Mouse (Mus musculus): ENCODE results near the gene Osbpl9. TPM values are rescaled to one million over a fixed set of nuclear protein-coding genes. Genes with fewer than 3 reads are reported as not detected.
A peak's percentile ranks its signal among the peaks of the same experiment; 100 is the strongest.

Osbpl9 gene
- polyA plus RNA-seq, 1 experiment from 2014 or later: 75.8 TPM

GRCm38 (mm10) chr4:109056351-109056750, 145.7 kb downstream of the Osbpl9 start:
- Histone ChIP-seq H3K4me2 (no peak overlapping the region), H3K9me3 (ENCODE audit: control insufficient read depth, low read length) (no peaks in the 10 kb centered on the region), H3K9ac (ENCODE audit: low read length) (no peak overlapping the region), H3K27me3 (ENCODE audit: control insufficient read depth, insufficient read depth, low read length) (no peaks in the 10 kb centered on the region), H3K27ac (ENCODE audit: low read depth, low read length) (no peak overlapping the region), H3K36me3 (ENCODE audit: control insufficient read depth, insufficient read depth, low read length) (peaks cover 36% of the 10 kb centered on the region), H3K4me3 (ENCODE audit: low read depth, low read length) (no peak overlapping the region), H3K4me1 (ENCODE audit: control insufficient read depth, insufficient read depth, low read length) (no peaks in the 10 kb centered on the region)
- WGBS: 94% methylated on average over 7 of the region's 7 CpGs
- DNase-seq (ENCODE audit: low spot score, missing footprints) (no peak), ATAC-seq (ENCODE audit: low FRiP score) (no peak)

- ATAC-seq (ENCODE audit: low FRiP score) (no peak), DNase-seq (ENCODE audit: low spot score, missing footprints) (no peak)
- Histone ChIP-seq H3K27me3 (ENCODE audit: control insufficient read depth, insufficient read depth, low read length) (no peaks in the 10 kb centered on the region), H3K36me3 (ENCODE audit: control insufficient read depth, insufficient read depth, low read length) (peaks cover 17% of the 10 kb centered on the region), H3K4me1 (ENCODE audit: control insufficient read depth, insufficient read depth, low read length) (no peaks in the 10 kb centered on the region), H3K27ac (ENCODE audit: low read depth, low read length) (no peak overlapping the region), H3K9ac (ENCODE audit: low read length) (no peak overlapping the region), H3K4me2 (no peak overlapping the region), H3K9me3 (ENCODE audit: control insufficient read depth, low read length) (no peaks in the 10 kb centered on the region), H3K4me3 (ENCODE audit: low read depth, low read length) (no peak overlapping the region)
- WGBS: 82% methylated on average over 9 of the region's 9 CpGs
Observed at GRCm38 (mm10) chr4:109054003-109054402, 148.1 kb downstream of the Osbpl9 start.

GRCm38 (mm10) chr4:109052282-109052681, 149.8 kb downstream of the Osbpl9 start:
- 50% methylated on average over 1 of the region's 1 CpGs for WGBS
- no peak overlapping the region for H3K27ac ChIP-seq (ENCODE audit: low read depth, low read length)
- no peaks in the 10 kb centered on the region for H3K4me1 ChIP-seq (ENCODE audit: control insufficient read depth, insufficient read depth, low read length)
- no peaks in the 10 kb centered on the region for H3K27me3 ChIP-seq (ENCODE audit: control insufficient read depth, insufficient read depth, low read length)
- DNase-seq (ENCODE audit: low spot score, missing footprints) (no peak), ATAC-seq (ENCODE audit: low FRiP score) (no peak)
- no peak overlapping the region for H3K4me2 ChIP-seq
- no peak overlapping the region for H3K9ac ChIP-seq (ENCODE audit: low read length)
- no peak overlapping the region for H3K4me3 ChIP-seq (ENCODE audit: low read depth, low read length)
- H3K9me3 ChIP-seq (ENCODE audit: control insufficient read depth, low read length): no peaks in the 10 kb centered on the region
- peaks cover 7% of the 10 kb centered on the region; the same call in 1 of the 2 replicates for H3K36me3 ChIP-seq (ENCODE audit: control insufficient read depth, insufficient read depth, low read length)

- Histone ChIP-seq H3K9ac (ENCODE audit: low read length) (no peak overlapping the region), H3K36me3 (ENCODE audit: control insufficient read depth, insufficient read depth, low read length) (peaks cover 9% of the 10 kb centered on the region), H3K27me3 (ENCODE audit: control insufficient read depth, insufficient read depth, low read length) (no peaks in the 10 kb centered on the region), H3K4me1 (ENCODE audit: control insufficient read depth, insufficient read depth, low read length) (no peaks in the 10 kb centered on the region), H3K4me3 (ENCODE audit: low read depth, low read length) (no peak overlapping the region), H3K27ac (ENCODE audit: low read depth, low read length) (no peak overlapping the region), H3K4me2 (no peak overlapping the region), H3K9me3 (ENCODE audit: control insufficient read depth, low read length) (no peaks in the 10 kb centered on the region)
- WGBS: 87% methylated on average over 4 of the region's 4 CpGs
- ATAC-seq (ENCODE audit: low FRiP score) (no peak), DNase-seq (ENCODE audit: low spot score, missing footprints) (no peak)
Observed at GRCm38 (mm10) chr4:109048258-109048657, 153.8 kb downstream of the Osbpl9 start.

GRCm38 (mm10) chr4:109043756-109044155, 158.3 kb downstream of the Osbpl9 start:
- Histone ChIP-seq H3K4me1 (ENCODE audit: control insufficient read depth, insufficient read depth, low read length) (no peaks in the 10 kb centered on the region), H3K4me2 (no peak overlapping the region), H3K27me3 (ENCODE audit: control insufficient read depth, insufficient read depth, low read length) (no peaks in the 10 kb centered on the region), H3K4me3 (ENCODE audit: low read depth, low read length) (no peak overlapping the region), H3K27ac (ENCODE audit: low read depth, low read length) (no peak overlapping the region), H3K9ac (ENCODE audit: low read length) (no peak overlapping the region), H3K36me3 (ENCODE audit: control insufficient read depth, insufficient read depth, low read length) (peaks cover 22% of the 10 kb centered on the region), H3K9me3 (ENCODE audit: control insufficient read depth, low read length) (no peaks in the 10 kb centered on the region; the same call in 1 of the 2 replicates)
- DNase-seq (ENCODE audit: low spot score, missing footprints): no peak
- no peak for ATAC-seq (ENCODE audit: low FRiP score)
- WGBS: 83% methylated on average over 5 of the region's 5 CpGs

- no peaks in the 10 kb centered on the region for H3K27me3 ChIP-seq (ENCODE audit: control insufficient read depth, insufficient read depth, low read length)
- H3K4me2 ChIP-seq: no peak overlapping the region
- 86% methylated on average over 5 of the region's 5 CpGs for WGBS
- H3K27ac ChIP-seq (ENCODE audit: low read depth, low read length): no peak overlapping the region
- ATAC-seq (ENCODE audit: low FRiP score) (no peak), DNase-seq (ENCODE audit: low spot score, missing footprints) (no peak)
- no peak overlapping the region for H3K4me3 ChIP-seq (ENCODE audit: low read depth, low read length)
- no peaks in the 10 kb centered on the region for H3K4me1 ChIP-seq (ENCODE audit: control insufficient read depth, insufficient read depth, low read length)
- H3K9me3 ChIP-seq (ENCODE audit: control insufficient read depth, low read length): no peaks in the 10 kb centered on the region; the same call in 1 of the 2 replicates
- no peak overlapping the region for H3K9ac ChIP-seq (ENCODE audit: low read length)
- H3K36me3 ChIP-seq (ENCODE audit: control insufficient read depth, insufficient read depth, low read length): peaks cover 24% of the 10 kb centered on the region
Observed at GRCm38 (mm10) chr4:109043294-109043693, 158.8 kb downstream of the Osbpl9 start.

GRCm38 (mm10) chr4:109042739-109043138, 159.3 kb downstream of the Osbpl9 start:
- H3K4me1 ChIP-seq (ENCODE audit: control insufficient read depth, insufficient read depth, low read length): no peaks in the 10 kb centered on the region
- no peaks in the 10 kb centered on the region; the same call in 1 of the 2 replicates for H3K9me3 ChIP-seq (ENCODE audit: control insufficient read depth, low read length)
- H3K4me3 ChIP-seq (ENCODE audit: low read depth, low read length): no peak overlapping the region
- H3K27me3 ChIP-seq (ENCODE audit: control insufficient read depth, insufficient read depth, low read length): no peaks in the 10 kb centered on the region
- H3K27ac ChIP-seq (ENCODE audit: low read depth, low read length): no peak overlapping the region
- no peak overlapping the region for H3K4me2 ChIP-seq
- peaks cover 24% of the 10 kb centered on the region for H3K36me3 ChIP-seq (ENCODE audit: control insufficient read depth, insufficient read depth, low read length)
- no peak for DNase-seq (ENCODE audit: low spot score, missing footprints)
- no peak for ATAC-seq (ENCODE audit: low FRiP score)
- H3K9ac ChIP-seq (ENCODE audit: low read length): no peak overlapping the region
- WGBS: 93% methylated on average over 4 of the region's 4 CpGs

- Histone ChIP-seq H3K9me3 (ENCODE audit: control insufficient read depth, low read length) (no peaks in the 10 kb centered on the region), H3K36me3 (ENCODE audit: control insufficient read depth, insufficient read depth, low read length) (peaks cover 8% of the 10 kb centered on the region), H3K27ac (ENCODE audit: low read depth, low read length) (no peak overlapping the region), H3K27me3 (ENCODE audit: control insufficient read depth, insufficient read depth, low read length) (no peaks in the 10 kb centered on the region), H3K4me2 (no peak overlapping the region), H3K4me1 (ENCODE audit: control insufficient read depth, insufficient read depth, low read length) (no peaks in the 10 kb centered on the region), H3K4me3 (ENCODE audit: low read depth, low read length) (no peak overlapping the region), H3K9ac (ENCODE audit: low read length) (no peak overlapping the region)
- ATAC-seq (ENCODE audit: low FRiP score): no peak
- peak; percentile 93 for DNase-seq (ENCODE audit: low spot score, missing footprints)
Observed at GRCm38 (mm10) chr4:109036327-109036726, 165.7 kb downstream of the Osbpl9 start.

- Histone ChIP-seq H3K9ac (ENCODE audit: low read length) (no peak overlapping the region), H3K27me3 (ENCODE audit: control insufficient read depth, insufficient read depth, low read length) (no peaks in the 10 kb centered on the region), H3K4me3 (ENCODE audit: low read depth, low read length) (no peak overlapping the region), H3K4me2 (no peak overlapping the region), H3K4me1 (ENCODE audit: control insufficient read depth, insufficient read depth, low read length) (no peaks in the 10 kb centered on the region), H3K36me3 (ENCODE audit: control insufficient read depth, insufficient read depth, low read length) (peaks cover 6% of the 10 kb centered on the region), H3K9me3 (ENCODE audit: control insufficient read depth, low read length) (no peaks in the 10 kb centered on the region), H3K27ac (ENCODE audit: low read depth, low read length) (no peak overlapping the region)
- ATAC-seq (ENCODE audit: low FRiP score) (no peak), DNase-seq (ENCODE audit: low spot score, missing footprints) (no peak)
- 93% methylated on average over 2 of the region's 2 CpGs for WGBS
Observed at GRCm38 (mm10) chr4:109030266-109030665, 171.8 kb downstream of the Osbpl9 start.

- Histone ChIP-seq H3K36me3 (ENCODE audit: control insufficient read depth, insufficient read depth, low read length) (peaks cover 6% of the 10 kb centered on the region), H3K27me3 (ENCODE audit: control insufficient read depth, insufficient read depth, low read length) (no peaks in the 10 kb centered on the region), H3K9me3 (ENCODE audit: control insufficient read depth, low read length) (no peaks in the 10 kb centered on the region), H3K9ac (ENCODE audit: low read length) (no peak overlapping the region), H3K4me2 (no peak overlapping the region), H3K4me1 (ENCODE audit: control insufficient read depth, insufficient read depth, low read length) (no peaks in the 10 kb centered on the region), H3K4me3 (ENCODE audit: low read depth, low read length) (no peak overlapping the region), H3K27ac (ENCODE audit: low read depth, low read length) (no peak overlapping the region)
- no peak for DNase-seq (ENCODE audit: low spot score, missing footprints)
- 93% methylated on average over 2 of the region's 2 CpGs for WGBS
- ATAC-seq (ENCODE audit: low FRiP score): no peak
Observed at GRCm38 (mm10) chr4:109029857-109030256, 172.2 kb downstream of the Osbpl9 start.
